Mouse (Mus musculus) forebrain, embryonic 12.5 days (tissue): Measurements from ENCODE around the gene Gm21972. TPM values are rescaled to one million over a fixed set of nuclear protein-coding genes. Genes with fewer than 3 reads are reported as not detected.
A peak's percentile ranks its signal among the peaks of the same experiment; 100 is the strongest.

Experiments
- ATAC-seq: fragments of 200-750 bp; cut with Nextera tagmentation; 2 replicates; pipeline ENCODE4 v1.8.0; 2017; ENCODE audit warnings: moderate TSS enrichment; ENCODE audit not compliant: low FRiP score
- H3K27ac ChIP-seq: fragments of 300-500 bp; sonication (generic); 2 replicates; pipeline ENCODE4 v1.5.1; 2016; ENCODE audit warnings: mild to moderate bottlenecking
- H3K27me3 ChIP-seq: fragments of 300-500 bp; sonication (generic); 2 replicates; pipeline ENCODE4 v1.6.1; 2016; ENCODE audit warnings: mild to moderate bottlenecking
- H3K36me3 ChIP-seq: fragments of 300-500 bp; sonication (generic); replicated peaks from 2 replicates; pipeline ENCODE4 v1.6.1; 2016; ENCODE audit warnings: mild to moderate bottlenecking
- H3K4me1 ChIP-seq: fragments of 300-500 bp; sonication (generic); 2 replicates; pipeline ENCODE4 v1.6.1; 2016
- H3K4me2 ChIP-seq: fragments of 300-500 bp; sonication (generic); 2 replicates; pipeline ENCODE4 v1.6.1; 2016; ENCODE audit warnings: mild to moderate bottlenecking, moderate library complexity
- H3K4me3 ChIP-seq: fragments of 300-500 bp; sonication (generic); replicated peaks from 2 replicates; pipeline ENCODE4 v1.5.1; 2016; ENCODE audit warnings: mild to moderate bottlenecking
- H3K9ac ChIP-seq: fragments of 300-500 bp; sonication (generic); 2 replicates; pipeline ENCODE4 v1.6.1; 2016; ENCODE audit warnings: mild to moderate bottlenecking
- H3K9me3 ChIP-seq: fragments of 300-500 bp; sonication (generic); 2 replicates; pipeline ENCODE4 v1.6.1; 2016
- WGBS: fragments of 180-500 bp; shearing (Covaris S2); methylation state at CpG from one replicate; pipeline ENCODE4 v1.1.7; 2016; 5-methylcytosine and 5-hydroxymethylcytosine counted together
- polyA plus RNA-seq: library from polyadenylated mRNA; unstranded; fragments of >200 nt; fragmentation: Nextera tagmentation; extraction: Ambion mirVana; gene quantifications from 2 replicates; pipeline ENCODE4 v1.2.1, GENCODE M21; 2016

The Gm21972 gene
- polyA plus RNA-seq, 1 experiment from 2014 or later = 0.54 TPM

- H3K4me3 ChIP-seq = no peak overlapping the region
- H3K9me3 ChIP-seq = no peaks in the 10 kb centered on the region
- H3K27me3 ChIP-seq = no peaks in the 10 kb centered on the region
- H3K9ac ChIP-seq = no peak overlapping the region
- no peaks in the 10 kb centered on the region for H3K4me1 ChIP-seq
- H3K36me3 ChIP-seq = peaks cover 45% of the 10 kb centered on the region
- no peak overlapping the region for H3K27ac ChIP-seq
- 45% methylated on average over 7 of the region's 7 CpGs for WGBS
- no peak overlapping the region for H3K4me2 ChIP-seq
- ATAC-seq = peak; percentile 57
Measured at GRCm38 (mm10) chr1:86178462-86179253, 45.2 kb downstream of the Gm21972 start.

DNA sequence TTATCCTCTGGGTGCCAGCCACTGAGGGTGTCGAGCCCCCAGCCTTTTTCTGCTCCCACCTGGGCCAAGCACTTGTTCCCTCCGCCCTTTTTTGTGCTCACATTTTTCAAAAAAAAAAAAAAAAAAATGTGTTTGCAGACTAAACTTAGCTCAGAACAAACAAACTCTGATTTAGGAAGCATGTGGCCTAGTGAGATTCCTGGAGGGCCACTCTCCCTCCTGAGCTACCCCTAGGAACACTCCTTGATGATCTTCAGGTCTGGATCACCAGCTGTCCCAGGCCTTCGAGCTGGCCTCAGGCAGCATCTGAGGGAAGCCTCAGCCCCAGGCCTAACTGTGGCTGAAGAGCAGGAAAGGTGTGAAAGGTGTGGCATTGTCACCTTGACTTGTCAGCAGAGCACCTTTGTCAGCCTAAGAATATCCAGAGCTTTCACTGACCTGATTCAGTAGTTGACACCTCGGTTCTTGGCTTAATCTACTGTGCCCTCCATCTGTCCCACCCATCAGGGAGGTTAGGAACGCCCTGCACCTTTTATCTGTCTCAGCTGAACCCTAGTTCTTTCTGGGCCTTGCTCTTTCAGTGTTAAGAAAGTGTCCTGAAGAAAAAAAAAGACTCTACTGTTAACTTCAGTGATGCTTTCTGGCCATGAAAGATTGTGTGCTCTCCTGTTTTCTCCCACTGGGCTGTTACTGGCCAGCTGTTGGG, 48.7 kb downstream of the Gm21972 start:
- Histone ChIP-seq H3K27ac (no peak overlapping the region), H3K4me2 (no peak overlapping the region), H3K36me3 (peaks cover 14% of the 10 kb centered on the region), H3K9ac (no peak overlapping the region), H3K4me3 (no peak overlapping the region), H3K4me1 (no peaks in the 10 kb centered on the region), H3K27me3 (no peaks in the 10 kb centered on the region), H3K9me3 (no peaks in the 10 kb centered on the region)
- WGBS = 85% methylated on average over 5 of the region's 5 CpGs
- no peak for ATAC-seq

- Histone ChIP-seq H3K9me3 (no peaks in the 10 kb centered on the region), H3K9ac (no peak overlapping the region), H3K4me3 (no peak overlapping the region), H3K27me3 (no peaks in the 10 kb centered on the region), H3K4me2 (no peak overlapping the region), H3K4me1 (no peaks in the 10 kb centered on the region), H3K27ac (no peak overlapping the region), H3K36me3 (peaks cover 1% of the 10 kb centered on the region)
- WGBS = 92% methylated on average over 4 of the region's 4 CpGs
- ATAC-seq = no peak
Measured at GRCm38 (mm10) chr1:86183577-86184263, 50.3 kb downstream of the Gm21972 start.

GRCm38 (mm10) chr1:86186762-86187161, 53.3 kb downstream of the Gm21972 start:
- Histone ChIP-seq H3K36me3 (peaks cover 21% of the 10 kb centered on the region), H3K9me3 (no peaks in the 10 kb centered on the region), H3K27ac (no peak overlapping the region), H3K27me3 (no peaks in the 10 kb centered on the region), H3K4me2 (no peak overlapping the region), H3K4me1 (no peaks in the 10 kb centered on the region), H3K9ac (no peak overlapping the region), H3K4me3 (no peak overlapping the region)
- no peak for ATAC-seq
- WGBS = 89% methylated on average over 7 of the region's 7 CpGs

DNA sequence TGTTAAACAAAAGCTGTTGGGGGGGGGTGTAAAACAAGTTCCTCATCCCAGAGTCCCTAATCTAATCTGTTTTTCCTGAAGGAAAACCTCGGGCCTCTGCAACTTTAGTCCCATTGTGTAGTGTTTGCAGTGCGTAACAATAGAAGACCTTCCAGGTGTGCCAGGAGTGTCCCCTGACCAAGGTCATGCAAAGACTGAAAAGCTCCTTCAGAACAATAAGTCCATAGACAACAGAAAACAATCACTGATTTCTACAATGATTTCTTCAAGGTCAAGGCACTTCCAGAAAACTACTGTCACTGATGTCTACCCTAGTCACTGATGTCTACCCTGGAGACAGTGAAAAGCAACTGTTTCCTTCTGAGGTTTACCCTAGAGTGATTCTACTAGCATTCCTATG, 54.4 kb downstream of the Gm21972 start:
- WGBS = 75% methylated on average over 2 of the region's 2 CpGs
- Histone ChIP-seq H3K9ac (no peak overlapping the region), H3K27me3 (no peaks in the 10 kb centered on the region), H3K4me2 (no peak overlapping the region), H3K9me3 (no peaks in the 10 kb centered on the region), H3K4me3 (no peak overlapping the region), H3K36me3 (peaks cover 21% of the 10 kb centered on the region), H3K4me1 (no peaks in the 10 kb centered on the region), H3K27ac (no peak overlapping the region)
- ATAC-seq = no peak

- ATAC-seq = no peak
- H3K36me3 ChIP-seq = peaks cover 21% of the 10 kb centered on the region
- 88% methylated on average over 2 of the region's 2 CpGs for WGBS
Measured at GRCm38 (mm10) chr1:86188271-86188670, 54.8 kb downstream of the Gm21972 start.

GRCm38 (mm10) chr1:86189034-86189702, 55.7 kb downstream of the Gm21972 start:
- 79% methylated on average over 6 of the region's 6 CpGs for WGBS
- no peaks in the 10 kb centered on the region for H3K4me1 ChIP-seq
- H3K36me3 ChIP-seq = peaks cover 21% of the 10 kb centered on the region
- H3K27ac ChIP-seq = no peak overlapping the region
- H3K9ac ChIP-seq = no peak overlapping the region
- H3K27me3 ChIP-seq = no peaks in the 10 kb centered on the region
- no peak for ATAC-seq
- no peak overlapping the region for H3K4me3 ChIP-seq
- H3K9me3 ChIP-seq = no peaks in the 10 kb centered on the region
- H3K4me2 ChIP-seq = no peak overlapping the region

More at GRCm38 (mm10) chr1:86188271-86188670, 54.8 kb downstream of the Gm21972 start:
- no peaks in the 10 kb centered on the region for H3K9me3 ChIP-seq
- no peak overlapping the region for H3K4me2 ChIP-seq
- no peak overlapping the region for H3K9ac ChIP-seq
- H3K4me1 ChIP-seq = no peaks in the 10 kb centered on the region
- H3K4me3 ChIP-seq = no peak overlapping the region
- no peaks in the 10 kb centered on the region for H3K27me3 ChIP-seq
- no peak overlapping the region for H3K27ac ChIP-seq

GRCm38 (mm10) chr1:86190843-86191242, 57.4 kb downstream of the Gm21972 start:
- Histone ChIP-seq H3K27ac (no peak overlapping the region), H3K4me1 (no peaks in the 10 kb centered on the region), H3K4me3 (no peak overlapping the region), H3K4me2 (no peak overlapping the region), H3K9me3 (no peaks in the 10 kb centered on the region), H3K27me3 (no peaks in the 10 kb centered on the region), H3K9ac (no peak overlapping the region), H3K36me3 (peaks cover 23% of the 10 kb centered on the region)
- ATAC-seq = no peak
- 86% methylated on average over 6 of the region's 6 CpGs for WGBS

GRCm38 (mm10) chr1:86194044-86194443, 60.6 kb downstream of the Gm21972 start:
- no peak for ATAC-seq
- Histone ChIP-seq H3K27me3 (no peaks in the 10 kb centered on the region), H3K4me3 (no peak overlapping the region), H3K9ac (no peak overlapping the region), H3K27ac (no peak overlapping the region), H3K4me1 (no peaks in the 10 kb centered on the region), H3K4me2 (no peak overlapping the region), H3K9me3 (no peaks in the 10 kb centered on the region), H3K36me3 (peaks cover 47% of the 10 kb centered on the region)
- WGBS = 75% methylated on average over 7 of the region's 7 CpGs

- no peak overlapping the region for H3K9ac ChIP-seq
- H3K4me2 ChIP-seq = no peak overlapping the region
- H3K27ac ChIP-seq = no peak overlapping the region
- no peak for ATAC-seq
- H3K4me3 ChIP-seq = no peak overlapping the region
- 85% methylated on average over 6 of the region's 6 CpGs for WGBS
- H3K36me3 ChIP-seq = peaks cover 70% of the 10 kb centered on the region
- no peaks in the 10 kb centered on the region for H3K9me3 ChIP-seq
- H3K27me3 ChIP-seq = no peaks in the 10 kb centered on the region
- no peaks in the 10 kb centered on the region for H3K4me1 ChIP-seq
Measured at GRCm38 (mm10) chr1:86198276-86198675, 64.8 kb downstream of the Gm21972 start.

DNA sequence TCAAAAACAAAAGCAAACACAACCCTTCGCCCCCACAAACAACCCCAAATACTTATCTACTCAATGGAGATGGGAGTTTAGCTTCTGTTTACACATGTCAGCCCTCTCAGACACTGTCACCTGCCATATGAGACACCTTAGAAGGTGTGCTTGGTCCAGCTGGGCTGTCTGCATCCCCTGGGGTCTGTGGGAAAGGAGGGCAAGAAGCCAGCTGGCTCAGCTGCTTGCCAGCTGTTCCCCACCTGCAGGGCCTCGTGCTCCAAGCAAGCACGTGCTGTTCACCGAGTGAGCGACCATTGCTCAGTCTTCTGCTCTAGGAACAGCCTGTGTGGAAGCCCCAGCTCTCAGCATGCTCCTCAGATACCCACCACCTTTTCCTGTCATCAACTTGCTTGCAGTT, 65.6 kb downstream of the Gm21972 start:
- no peak overlapping the region for H3K4me2 ChIP-seq
- no peak for ATAC-seq
- WGBS = 94% methylated on average over 5 of the region's 5 CpGs
- peaks cover 78% of the 10 kb centered on the region for H3K36me3 ChIP-seq
- H3K9me3 ChIP-seq = no peaks in the 10 kb centered on the region
- no peak overlapping the region for H3K9ac ChIP-seq
- H3K4me3 ChIP-seq = no peak overlapping the region
- no peaks in the 10 kb centered on the region for H3K27me3 ChIP-seq
- H3K4me1 ChIP-seq = no peaks in the 10 kb centered on the region
- H3K27ac ChIP-seq = no peak overlapping the region

DNA sequence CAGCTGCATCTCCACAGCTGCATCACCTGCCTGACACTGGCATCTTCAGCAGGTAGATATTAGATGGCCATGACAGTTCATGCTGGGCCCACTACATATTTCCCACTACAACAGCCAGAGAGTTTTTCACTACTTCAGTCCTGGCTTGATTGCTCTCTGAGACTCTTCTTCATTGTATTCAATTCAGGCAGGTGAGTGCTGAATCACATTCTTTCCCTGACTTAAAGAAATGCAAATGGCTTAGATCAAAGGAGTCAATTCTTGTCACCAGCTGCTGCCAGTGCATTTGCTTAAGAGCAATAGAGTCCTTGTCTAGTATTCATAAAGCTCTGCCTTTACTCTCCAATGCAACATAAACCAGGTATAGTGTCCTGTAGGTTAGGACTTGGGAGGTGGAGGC, 67.9 kb downstream of the Gm21972 start:
- H3K9me3 ChIP-seq = no peaks in the 10 kb centered on the region
- H3K4me1 ChIP-seq = no peaks in the 10 kb centered on the region
- H3K27me3 ChIP-seq = no peaks in the 10 kb centered on the region
- peaks cover 74% of the 10 kb centered on the region for H3K36me3 ChIP-seq
- H3K27ac ChIP-seq = no peak overlapping the region
- no peak overlapping the region for H3K4me2 ChIP-seq
- no peak for ATAC-seq
- H3K9ac ChIP-seq = no peak overlapping the region
- no peak overlapping the region for H3K4me3 ChIP-seq
